Mouse (Mus musculus) mouse trophoblast stem cell (cell line): ENCODE results near the gene Lrsam1.

Experiments used
- in situ Hi-C, 2 experiments: fragments of 300-500 bp; cut with MseI, MboI; formaldehyde crosslinking; loops; 2 replicates in 1 of 2; 3 replicates in 1 of 2; pipeline ENCODE4 v1.15.1; 2025

Lrsam1 gene

DNA sequence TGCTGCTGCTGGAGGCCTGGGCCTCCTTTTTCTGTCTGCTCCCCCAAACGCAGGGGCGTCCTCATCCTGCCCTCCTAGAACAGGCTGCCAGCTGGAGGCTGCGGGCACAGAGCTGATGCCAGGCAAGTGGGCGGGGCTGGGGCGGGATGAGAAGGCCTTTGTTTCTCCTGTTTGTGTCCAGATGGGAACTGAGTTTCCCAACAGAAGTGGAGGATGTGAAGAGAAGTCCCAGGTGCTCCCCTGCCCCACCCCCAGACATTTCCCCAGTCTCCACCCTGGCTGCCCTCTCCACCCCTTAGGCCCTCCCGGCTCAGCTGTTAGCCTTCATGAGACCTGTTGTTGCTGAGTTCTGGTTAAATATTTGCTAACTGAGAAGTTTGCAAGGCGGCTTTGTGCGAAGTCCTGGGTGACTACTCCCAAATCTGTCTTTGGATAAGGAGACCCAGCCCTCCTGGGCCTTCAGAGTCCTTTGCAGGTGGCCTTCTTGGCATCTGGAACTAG is 65.8 kb downstream of the Lrsam1 start:
- in situ Hi-C loops: no loop called here

GRCm38 (mm10) chr2:32894097-32894496 is 67.3 kb downstream of the Lrsam1 start:
- in situ Hi-C loops: no loop called here

GRCm38 (mm10) chr2:32892490-32892889 is 68.9 kb downstream of the Lrsam1 start:
- in situ Hi-C loops: no loop called here

- in situ Hi-C loops: no loop called here
These were observed 70.1 kb downstream of the Lrsam1 start for GRCm38 (mm10) chr2:32891278-32891677.

DNA sequence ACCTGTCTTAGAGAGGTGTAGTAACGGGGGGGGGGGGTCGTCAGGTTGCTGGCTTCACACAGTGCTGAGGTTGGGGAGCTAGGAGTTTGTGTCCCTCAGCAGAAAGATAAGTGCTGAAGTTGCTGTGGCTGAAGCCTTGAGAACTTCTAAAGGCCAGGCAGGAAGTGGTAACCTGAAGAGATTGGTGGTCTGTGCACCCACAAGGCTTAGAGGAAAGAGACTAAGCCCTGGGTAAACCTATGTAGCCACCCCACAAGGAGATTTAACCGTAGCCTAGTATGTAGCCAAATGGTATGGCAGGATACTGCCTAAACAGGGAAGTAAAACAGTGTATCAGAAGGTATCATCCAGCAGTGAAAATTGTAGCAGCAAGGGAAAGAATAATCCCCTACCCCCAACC is 71.1 kb downstream of the Lrsam1 start:
- in situ Hi-C loops: no loop called here

GRCm38 (mm10) chr2:32888551-32888950 is 72.9 kb downstream of the Lrsam1 start:
- in situ Hi-C loops: no loop called here

DNA sequence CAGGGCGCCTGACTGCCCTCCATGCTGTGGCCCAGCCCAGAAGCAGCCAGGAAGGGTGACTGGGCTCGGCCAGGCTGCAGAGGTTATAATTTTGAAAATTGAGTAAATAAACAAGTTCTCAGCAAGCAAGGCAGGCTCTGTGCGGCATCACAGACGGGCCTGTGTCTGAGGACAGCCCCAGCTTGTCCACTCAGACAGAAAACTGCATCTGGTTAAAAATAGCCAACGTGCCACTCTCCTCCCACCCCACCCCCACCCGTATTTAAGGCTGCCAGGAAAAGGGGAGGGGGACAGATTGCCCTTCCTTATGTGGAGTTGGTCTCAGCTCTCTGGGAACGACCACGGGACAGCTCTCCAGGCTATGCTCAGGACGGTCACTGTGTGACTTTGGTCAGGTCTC is 73.4 kb downstream of the Lrsam1 start:
- in situ Hi-C loops: no loop called here

GRCm38 (mm10) chr2:32884745-32885144 is 76.7 kb downstream of the Lrsam1 start:
- in situ Hi-C loops: no loop called here

GRCm38 (mm10) chr2:32882283-32883043 is 79.0 kb downstream of the Lrsam1 start:
- in situ Hi-C loops: no loop called here

DNA sequence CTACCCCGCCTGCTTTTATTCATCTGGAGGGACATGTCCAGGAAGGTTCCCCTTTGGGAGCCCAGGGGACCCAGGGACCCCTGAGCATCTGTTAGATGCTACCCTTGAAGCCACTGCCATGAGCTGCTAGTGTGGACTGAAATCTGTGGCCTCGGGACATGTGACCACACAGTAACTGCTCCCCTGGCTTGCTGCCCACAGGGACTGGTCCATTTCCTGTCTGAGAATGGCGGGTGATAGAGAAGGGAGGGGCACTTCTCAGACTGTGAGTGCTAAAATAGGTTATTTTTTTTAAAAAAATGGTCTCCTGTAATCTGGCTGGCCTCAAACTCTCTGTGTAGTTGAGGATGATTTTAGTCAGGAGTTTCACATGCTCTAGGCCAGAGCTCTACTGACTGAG is 79.7 kb downstream of the Lrsam1 start:
- in situ Hi-C loops: no loop called here

- in situ Hi-C loops: no loop called here
These were observed 80.4 kb downstream of the Lrsam1 start for GRCm38 (mm10) chr2:32881054-32881453.

- in situ Hi-C loops: no loop called here
These were observed 81.8 kb downstream of the Lrsam1 start for GRCm38 (mm10) chr2:32879593-32879992.

GRCm38 (mm10) chr2:32878396-32878795 is 83.0 kb downstream of the Lrsam1 start:
- in situ Hi-C loops: no loop called here

DNA sequence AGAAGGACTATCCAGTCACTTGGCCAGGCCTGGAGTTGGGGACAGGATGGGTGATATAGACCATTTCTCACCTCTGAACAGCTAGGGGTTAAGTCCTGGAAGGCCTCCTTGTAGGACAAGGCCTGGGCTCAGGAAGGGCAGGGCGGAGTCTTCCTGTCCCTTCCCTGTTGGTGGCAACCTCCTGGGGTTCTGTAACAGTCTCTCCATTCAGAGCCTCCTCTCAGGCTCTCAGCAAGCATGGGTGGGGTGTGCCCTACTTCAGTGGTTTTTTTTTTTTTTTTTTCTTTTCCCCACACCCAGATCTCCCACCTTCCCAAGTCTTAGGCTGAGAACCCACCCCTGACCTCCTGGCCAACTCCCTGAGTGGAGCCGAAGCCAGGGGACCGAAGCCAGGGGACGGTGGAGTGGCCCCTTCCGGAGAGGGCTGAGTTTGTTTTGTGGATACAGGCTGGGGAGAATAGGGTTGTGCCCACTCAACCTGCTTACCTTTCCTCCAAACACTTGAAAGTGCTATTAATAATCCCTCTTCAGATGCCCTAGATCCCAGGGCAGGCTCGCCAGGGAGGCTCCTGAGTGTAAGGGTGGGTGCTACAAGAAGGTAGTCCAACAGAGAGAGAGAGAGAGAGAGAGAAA is 83.5 kb downstream of the Lrsam1 start:
- in situ Hi-C loops: no loop called here

DNA sequence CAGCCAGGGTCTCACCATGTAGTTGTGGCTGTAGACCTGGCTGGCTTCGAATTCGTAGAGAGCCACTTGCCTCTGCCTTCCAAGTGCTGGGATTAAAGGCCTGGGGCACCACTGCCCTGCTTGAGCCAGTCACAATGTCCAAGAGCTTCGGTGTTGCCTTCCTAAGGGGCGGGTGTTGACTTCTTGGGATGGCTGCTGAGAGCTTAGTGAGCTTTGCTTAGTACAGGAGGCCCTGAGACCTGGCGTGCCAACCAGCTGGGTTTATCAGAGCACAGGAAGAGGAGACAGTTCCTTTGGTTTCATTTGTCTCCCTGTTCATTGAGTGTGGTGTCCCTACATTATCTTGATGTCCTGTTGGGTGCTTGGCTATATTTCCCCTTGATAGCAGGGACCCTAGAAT is 84.1 kb downstream of the Lrsam1 start:
- in situ Hi-C loops: no loop called here

GRCm38 (mm10) chr2:32876490-32877302 is 84.7 kb downstream of the Lrsam1 start:
- in situ Hi-C loops: no loop called here

- in situ Hi-C loops: no loop called here
These were observed 85.5 kb downstream of the Lrsam1 start, which contains the start of gene Fam129b for GRCm38 (mm10) chr2:32875675-32876489. TSS of gene Fam129b (plus strand) at chr2:32876114.
